Mouse (Mus musculus): ENCODE data around the gene Psmd11.

The Psmd11 gene

DNA sequence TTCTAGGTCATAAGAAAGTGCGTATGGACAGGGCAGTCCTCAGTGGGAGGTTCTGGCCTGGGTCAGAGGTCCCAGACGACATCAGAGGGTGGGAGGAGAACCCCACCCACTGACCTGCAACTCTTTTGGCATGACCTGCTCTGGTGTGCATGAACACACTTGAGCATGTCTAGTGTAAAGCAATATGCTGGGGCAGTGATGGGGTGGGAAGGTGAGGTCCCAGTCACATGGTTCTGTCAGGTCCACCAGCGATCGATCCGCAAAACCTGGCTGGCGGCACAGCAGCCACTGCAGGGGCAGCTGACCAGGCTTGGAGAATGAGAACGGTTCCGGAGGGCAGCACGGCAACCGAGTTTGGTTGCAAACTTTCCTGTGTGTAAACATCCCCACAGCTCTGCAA is 53.9 kb downstream of the Psmd11 start:
- no peak for DNase-seq (ENCODE audit: low spot score)

DNA sequence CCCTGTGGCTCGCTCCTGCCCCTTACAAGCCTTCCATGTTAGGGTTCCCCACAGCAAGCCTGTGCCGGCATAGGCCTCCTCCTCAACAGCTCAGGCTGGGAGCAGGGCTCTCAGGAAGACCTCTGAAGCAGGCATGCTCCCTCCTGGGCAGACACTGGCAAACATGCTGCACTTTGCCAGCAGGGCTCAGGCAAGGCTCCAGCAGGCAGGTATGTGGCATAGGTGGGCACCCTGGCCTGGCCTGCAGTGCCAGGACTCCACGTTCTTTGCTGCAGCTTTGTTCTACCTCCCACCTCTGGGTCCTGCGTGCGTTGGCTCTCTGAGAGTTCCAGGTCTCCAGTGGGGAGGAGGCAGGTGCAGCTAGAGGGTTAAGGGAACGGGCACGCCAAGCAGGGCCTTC is 54.5 kb downstream of the Psmd11 start:
- no peak for DNase-seq (ENCODE audit: low spot score)

DNA sequence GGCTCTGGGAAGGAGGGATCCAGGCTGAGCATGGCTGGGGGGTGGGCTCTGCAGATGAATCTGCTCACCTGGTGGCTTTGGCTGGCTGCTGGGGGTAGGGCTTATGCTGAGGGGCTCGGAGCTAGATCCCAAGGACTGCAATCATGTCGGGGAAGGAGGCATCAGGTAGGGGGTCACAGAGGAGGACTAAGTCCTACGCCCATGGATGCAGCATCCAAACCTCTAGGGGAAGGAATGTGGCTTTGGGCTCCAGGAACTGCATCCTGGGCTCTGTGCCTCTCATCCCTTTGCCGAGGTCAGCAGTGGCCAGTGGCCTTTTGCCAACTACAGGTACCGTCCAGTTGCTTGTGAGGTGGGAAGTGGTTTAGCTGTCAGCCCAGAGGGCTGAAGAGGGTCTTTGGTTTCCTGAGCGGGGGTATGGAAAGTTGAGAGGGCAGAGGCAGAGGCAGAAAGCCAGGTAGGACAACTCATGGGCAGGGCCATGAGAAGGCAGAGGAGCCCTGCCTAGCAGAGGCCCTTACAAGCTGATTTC is 55.2 kb downstream of the Psmd11 start:
- no peak for DNase-seq (ENCODE audit: low spot score)

DNA sequence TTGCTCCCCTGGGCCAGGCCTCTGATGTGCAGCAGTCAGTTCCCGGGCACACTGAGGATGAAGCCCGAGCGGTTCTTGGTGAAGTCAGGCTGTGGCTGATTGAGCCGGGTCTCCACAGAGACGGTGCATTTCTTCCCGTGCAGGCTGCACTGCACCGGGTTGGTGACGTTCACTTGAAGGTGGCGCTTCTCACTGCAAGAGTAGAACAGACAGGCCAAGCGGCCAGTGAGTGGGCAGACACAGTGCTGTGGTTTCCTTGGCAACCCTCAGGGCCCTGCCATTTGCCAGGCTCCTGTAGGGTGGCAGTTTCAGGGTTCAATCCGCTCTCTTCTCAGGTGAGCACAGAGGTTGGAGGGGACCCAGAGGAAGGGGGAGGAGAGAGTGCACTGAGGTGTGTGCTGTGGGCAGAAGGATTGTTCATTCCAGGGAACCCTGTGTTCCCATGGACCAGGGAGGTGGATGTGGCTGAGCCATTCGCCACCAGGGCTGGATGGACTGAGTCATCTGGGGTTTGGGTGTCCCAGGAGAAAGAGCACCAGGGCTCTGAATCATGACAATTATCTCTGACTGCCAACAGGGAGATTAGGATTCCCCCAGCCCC is 55.9 kb downstream of the Psmd11 start:
- peak; percentile 48 for DNase-seq (ENCODE audit: low spot score)

DNA sequence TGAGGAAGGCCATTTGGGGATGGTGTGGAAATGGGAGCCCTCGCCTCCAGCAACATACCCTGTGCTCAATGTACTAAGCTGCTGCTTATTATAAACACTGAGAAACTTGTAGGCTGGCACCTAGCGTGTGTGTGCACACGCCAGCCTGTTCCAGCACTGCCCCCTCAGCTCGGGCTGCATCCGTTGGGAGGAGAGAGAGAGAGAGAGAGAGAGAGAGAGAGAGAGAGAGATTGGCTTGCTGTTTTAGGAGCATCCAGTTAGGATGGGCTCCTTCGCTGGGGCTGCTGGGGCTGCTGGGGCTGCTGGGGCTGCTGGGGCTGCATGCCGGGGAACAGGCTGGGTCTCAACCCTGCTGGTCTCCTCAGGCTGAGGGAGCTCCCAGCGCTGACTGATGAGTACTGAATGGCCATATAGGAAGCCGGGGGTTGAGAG is 56.7 kb downstream of the Psmd11 start:
- DNase-seq (ENCODE audit: low spot score) = no peak

DNA sequence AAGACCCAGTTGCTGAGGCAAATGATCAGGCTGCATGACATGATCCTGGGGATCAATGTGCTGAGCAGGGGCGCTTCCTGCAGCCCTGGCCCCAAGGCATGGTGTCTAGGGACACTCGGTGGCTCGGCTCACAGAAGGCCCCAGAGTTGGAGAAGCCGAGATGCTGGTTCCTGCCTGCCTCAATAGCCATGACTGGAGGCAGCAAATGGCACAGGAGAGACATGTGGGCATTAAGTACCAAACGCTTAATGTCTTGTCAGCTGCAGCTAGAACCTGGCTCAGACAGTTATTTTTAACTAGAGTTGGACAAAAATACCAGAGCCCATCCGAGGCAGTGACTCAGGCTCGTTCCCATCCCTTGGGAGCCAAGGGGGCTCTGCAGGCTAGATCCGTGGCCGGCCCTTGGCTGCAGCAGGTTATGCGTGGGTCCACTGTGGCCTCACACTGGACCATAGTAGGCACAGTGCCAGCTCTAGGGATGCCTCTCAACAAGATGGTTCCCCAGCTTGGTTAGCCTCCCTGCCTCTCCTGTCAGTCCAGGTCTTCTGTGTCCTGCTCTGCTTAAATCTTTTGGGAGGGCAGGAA is 57.3 kb downstream of the Psmd11 start:
- DNase-seq (ENCODE audit: low spot score) = no peak

DNA sequence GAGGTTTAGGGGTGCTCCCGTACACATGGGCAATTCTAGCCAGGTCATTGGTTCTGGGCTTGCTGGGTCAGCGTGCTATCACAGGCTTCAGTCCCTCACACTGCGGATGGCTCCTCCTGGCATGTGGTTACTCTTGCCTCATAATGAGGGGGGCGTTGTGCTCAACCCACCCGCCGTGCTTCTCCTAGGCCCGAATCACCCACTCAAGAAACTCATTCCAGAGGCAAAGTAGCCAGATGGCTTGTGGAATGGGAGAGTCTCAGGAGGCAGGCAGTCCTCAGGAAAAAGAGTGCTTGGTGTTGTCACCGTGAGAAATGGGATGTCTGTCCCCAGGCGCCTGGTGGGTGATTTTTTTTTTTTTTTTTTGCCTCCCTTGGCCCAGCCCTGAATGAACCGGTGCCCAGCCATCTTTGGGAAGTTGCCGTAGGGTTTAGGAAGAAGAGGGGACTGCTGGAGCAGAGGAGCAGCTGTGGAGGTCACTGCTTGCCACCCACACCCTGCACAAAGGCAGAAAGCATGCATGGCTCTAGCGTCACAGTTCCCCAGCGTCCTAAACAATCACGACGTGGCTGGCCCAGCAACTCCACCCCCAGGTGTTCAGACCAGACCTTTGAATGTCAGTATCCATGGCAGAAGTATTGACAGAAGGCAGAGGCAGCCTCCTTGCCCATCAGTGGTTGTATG is 59.6 kb downstream of the Psmd11 start:
- no peak for DNase-seq (ENCODE audit: low spot score)

DNA sequence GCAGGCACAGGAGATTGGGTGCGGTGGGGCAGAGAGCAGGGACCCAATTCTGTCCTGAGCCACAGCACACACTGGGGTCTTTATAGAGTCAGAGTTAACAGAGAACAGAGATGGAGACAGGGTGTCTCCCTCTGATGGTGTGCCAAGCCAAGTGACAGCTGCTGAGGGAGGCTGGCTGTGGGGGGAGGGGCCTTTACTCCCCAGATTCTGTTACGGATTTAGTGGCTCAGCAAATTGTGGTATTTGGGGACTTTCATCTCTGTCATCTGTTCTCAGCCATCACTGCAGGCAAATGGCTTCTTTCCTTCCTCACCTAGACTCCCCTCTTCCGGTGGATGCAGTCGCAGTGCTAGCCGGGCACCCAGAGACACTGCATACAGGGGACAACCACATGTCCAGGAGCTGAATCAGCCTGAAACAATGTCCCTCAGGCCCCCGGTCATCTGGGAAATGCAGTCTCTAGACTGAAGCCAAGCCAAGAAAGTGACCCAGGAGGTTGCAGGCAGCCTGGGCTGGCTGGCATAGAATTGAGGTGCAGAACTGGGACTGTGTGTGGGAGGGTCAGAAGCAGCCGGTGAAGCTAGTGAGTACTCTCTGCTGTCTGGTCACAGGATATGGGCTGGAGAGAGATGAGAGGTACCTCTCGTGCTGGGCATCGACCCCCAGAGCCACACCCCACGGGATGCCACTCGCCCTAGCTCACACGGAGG is 60.9 kb downstream of the Psmd11 start:
- DNase-seq (ENCODE audit: low spot score) = no peak

DNA sequence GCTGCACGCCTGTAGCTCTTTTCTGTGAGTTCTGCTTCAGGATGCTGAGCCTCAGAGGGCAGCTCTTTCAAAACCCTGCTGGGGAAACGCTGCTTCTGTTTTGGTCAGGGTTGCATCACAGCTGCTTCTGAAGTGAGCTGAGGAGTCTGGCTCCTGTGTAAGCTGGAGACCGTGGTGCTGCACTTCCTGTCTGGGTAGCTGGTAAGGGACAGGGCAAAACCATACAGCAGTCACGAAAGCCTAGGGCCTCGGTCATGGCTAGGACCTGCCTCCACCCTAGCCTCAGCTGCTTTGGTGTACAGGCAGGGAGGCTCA is 61.4 kb downstream of the Psmd11 start:
- no peak for DNase-seq (ENCODE audit: low spot score)

DNA sequence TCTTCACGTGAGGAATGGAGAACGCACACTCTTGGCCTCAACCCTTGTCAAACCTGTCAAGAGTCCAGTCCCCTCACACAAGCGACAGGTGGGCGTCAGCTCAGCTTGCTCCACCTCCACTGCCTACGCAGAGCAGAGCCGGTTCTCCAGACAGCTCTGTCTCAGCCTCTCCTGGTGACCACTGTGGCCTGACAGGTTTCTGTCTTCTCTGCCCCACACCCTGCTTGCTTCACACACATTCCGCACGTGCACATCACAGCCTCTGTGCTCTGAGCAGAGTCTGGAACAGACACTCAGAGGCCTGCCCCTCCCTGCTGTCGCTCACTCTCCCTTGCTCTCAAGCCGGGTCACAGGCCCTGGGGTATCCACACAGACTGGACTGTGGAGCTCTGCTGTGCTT is 62.4 kb downstream of the Psmd11 start:
- DNase-seq (ENCODE audit: low spot score) = no peak

DNA sequence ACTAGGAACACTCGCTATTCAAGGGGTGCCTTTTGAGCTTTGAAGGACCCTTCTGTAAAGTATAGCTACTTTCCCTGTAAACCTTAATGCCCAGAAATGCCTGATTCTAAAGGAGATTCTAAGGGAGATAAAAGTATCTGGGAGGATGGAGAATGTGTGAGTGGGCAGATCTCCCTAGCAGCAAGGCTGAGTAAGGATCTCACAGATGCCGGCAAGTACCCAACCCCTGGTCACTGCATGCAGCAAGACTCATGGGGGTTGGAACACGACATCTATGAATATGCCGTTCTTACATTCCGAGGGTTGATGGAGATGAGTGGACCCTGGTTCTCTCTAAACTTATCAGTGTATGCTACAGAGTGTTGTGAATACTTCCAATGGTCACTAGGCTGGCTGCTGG is 64.8 kb downstream of the Psmd11 start:
- DNase-seq (ENCODE audit: low spot score) = no peak

DNA sequence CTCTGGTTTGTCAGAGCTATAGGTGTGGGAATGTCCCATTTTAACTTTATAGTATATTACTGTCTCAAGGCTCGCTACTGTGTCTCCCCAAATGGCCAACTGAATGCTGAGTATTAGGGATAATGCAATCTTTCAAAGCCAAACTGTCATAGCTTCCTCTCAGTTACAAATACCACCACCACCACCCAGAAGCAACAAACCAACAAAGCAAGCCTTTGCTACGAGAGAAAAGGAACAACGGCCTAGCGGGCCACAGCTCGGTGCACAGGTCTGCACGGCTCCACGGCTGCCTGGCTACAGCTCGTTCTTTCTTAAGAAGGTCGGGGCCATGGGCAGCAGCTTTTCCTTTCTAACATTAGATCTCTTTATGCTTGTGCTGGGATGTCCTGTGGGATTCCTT is 66.4 kb downstream of the Psmd11 start:
- DNase-seq (ENCODE audit: low spot score) = no peak

DNA sequence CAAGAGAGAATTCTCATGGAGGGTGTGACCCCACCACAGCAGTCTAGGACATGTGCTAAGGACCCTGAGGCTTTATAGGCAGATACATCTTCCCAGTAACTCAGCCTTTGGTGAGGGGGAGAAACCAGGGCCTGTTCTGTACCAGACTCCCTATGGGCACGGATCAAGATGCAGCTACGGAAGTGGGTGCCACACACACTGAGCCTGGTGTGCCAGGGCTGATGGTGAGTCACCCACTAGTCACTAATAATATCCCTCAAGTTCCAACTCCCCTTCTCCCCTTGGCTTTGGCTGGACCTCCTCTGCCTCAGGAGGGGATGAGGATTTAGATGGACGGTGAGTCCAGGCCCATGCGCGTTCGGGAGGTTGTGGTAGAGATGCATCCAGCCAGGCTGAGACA is 67.6 kb downstream of the Psmd11 start:
- DNase-seq (ENCODE audit: low spot score) = no peak

DNA sequence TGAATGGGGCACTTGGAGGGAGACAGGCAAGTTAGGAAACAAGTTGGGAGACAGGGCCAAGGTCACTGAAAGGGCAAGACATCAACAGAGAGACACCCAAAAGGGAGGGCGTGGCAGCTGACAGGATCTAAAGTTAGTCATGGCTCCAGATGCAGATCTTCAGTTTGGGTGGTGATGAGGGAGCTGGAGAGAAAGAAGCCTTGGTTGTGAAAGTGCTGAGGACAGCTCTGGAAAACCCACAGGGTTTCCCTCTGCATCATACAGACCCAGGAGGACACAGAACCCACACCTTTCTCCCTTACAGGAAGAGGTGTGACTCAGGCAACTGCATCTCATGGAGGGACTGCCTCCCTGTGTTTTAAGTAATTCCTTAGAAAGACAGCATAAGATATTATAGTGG is 68.2 kb downstream of the Psmd11 start:
- DNase-seq (ENCODE audit: low spot score) = no peak

DNA sequence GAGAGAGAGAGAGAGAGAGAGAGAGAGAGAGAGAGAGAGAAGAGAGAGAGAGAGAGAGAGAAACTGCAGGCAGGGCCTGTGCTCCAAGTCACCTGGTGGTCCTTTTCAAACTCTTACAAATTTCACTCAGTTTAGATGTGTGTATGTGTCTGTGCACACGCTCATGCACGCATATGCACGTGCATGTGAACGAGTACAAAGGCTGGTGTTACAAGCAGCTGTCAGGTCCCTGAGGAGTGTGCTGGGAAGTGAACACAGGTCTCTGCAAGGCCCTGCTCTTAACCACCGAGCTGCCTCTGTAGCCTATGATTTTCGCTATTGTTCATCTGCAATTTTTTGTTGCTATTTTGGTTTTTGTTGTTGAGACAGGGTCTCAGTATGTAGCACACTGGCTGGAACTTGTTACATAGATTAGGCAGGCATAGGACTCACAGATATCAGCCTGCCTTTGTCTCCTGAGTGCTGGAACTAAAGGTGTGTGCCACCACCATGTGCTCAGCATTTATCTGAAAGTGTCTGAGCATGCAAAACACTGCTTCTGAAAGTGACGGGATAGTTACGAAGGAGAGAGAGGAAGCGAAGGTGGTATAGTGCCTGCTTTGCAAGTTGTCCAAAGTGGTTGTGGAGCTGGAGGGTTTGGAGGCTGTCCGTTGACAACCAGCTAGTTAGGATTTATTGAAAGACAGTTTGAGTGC is 69.0 kb downstream of the Psmd11 start:
- no peak for DNase-seq (ENCODE audit: low spot score)

DNA sequence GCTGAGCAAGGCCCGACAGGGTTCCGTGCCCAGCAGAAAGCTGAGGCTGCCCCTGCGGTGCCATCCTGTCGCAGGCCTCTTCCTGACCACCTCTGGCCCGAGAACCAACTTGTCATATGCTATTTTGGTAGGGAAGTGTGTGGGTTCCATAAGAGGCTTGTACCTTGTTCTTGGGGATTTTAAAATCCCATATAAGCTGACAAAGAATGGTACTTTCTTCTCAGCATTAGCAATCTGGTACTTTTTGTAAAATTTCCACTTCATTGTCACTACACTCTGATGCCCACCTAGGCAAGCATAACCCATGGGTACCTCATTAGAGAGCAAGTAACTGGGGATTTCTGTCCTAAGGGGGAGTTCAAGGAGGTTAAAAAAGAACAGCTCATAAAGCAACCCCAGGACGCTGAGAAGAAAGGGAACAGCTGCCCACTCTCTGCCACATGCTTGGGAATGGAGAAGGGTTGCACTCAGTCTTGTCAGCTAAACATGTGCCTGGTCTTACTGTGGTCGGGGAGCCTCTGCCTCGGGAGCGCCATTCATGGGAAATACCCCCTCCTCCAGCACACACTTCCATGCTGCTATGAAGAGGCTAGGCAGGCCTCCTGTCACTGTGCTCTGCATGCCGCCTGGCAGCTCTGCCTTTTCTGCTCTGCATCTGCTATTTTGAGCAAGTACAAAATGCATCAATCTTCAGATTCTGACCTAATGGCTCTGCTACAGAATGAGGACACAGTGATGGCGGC is 70.1 kb downstream of the Psmd11 start:
- no peak for DNase-seq (ENCODE audit: low spot score)

DNA sequence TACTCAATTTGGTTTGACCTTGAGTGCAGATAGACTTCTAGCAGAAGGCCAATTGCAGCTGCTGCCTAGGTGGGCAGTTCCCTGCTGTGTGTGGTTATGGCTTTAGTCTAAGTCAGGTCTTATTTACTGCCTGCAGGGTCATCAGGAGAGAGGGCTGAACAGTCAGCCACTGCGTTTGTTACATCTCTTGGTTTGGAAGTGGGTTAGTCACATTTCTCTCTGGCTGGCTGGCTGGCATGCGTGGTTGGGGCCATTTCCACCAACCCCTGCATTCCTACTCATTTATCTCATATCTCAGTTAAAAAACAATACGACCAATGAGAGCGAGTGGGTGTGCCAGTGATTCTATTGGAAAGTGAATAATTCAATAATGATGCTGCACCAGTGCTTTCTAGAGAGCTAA is 71.1 kb downstream of the Psmd11 start:
- DNase-seq (ENCODE audit: low spot score) = no peak

DNA sequence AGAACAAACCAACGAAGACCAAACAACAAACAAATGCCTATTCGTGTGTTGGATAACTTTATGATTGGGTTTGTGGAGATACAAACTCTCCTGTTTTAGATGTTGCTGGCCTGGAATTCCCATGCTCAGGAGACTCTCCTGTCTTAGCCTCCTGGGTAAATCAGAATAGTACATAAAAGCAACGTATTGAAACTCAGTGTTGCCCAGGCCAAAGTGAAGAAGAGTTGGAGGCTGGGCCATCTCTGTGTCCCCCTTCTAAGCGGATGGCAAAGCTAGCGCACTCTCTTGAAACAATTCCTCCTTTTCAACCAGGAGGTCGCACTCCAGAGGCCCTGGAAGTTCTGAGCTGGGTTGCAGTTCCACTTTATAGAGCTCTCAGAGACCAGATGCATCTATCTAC is 74.9 kb downstream of the Psmd11 start:
- DNase-seq (ENCODE audit: low spot score) = no peak

DNA sequence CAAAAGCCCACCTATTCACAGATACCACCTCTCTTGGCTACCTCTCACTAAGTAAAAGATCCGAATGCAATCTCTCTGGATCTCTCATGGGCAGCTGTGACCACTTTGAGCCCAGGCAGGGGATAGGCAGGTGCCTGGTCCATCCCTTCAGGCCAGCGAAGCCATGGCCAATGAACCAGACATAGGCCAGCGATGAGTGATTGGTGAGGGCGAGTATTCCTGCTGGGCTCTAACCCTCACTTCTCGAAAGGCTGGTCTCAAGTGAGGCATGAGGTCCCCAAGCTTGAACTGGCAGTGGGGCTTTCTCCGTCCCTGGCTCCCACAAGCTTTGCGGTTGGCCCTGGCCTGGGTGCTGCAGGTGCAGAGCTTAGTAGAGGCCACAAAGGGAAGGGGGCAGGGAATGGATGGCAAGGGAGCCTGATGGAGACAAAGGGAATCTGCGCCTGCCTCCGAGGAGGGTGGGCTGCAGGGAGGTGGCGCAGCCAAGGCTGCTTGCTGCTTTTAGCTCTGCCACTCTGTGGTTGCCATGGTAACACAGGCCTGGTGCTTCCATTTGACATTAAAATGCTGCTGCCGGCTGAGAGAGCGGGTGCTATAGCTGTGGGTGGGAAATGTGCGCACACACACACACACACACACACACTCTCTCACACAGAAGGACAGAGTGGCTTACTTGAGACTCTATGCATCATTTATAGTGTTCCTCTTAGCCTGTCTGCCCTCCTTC is 75.5 kb downstream of the Psmd11 start:
- peak; percentile 90 for DNase-seq (ENCODE audit: low spot score)

DNA sequence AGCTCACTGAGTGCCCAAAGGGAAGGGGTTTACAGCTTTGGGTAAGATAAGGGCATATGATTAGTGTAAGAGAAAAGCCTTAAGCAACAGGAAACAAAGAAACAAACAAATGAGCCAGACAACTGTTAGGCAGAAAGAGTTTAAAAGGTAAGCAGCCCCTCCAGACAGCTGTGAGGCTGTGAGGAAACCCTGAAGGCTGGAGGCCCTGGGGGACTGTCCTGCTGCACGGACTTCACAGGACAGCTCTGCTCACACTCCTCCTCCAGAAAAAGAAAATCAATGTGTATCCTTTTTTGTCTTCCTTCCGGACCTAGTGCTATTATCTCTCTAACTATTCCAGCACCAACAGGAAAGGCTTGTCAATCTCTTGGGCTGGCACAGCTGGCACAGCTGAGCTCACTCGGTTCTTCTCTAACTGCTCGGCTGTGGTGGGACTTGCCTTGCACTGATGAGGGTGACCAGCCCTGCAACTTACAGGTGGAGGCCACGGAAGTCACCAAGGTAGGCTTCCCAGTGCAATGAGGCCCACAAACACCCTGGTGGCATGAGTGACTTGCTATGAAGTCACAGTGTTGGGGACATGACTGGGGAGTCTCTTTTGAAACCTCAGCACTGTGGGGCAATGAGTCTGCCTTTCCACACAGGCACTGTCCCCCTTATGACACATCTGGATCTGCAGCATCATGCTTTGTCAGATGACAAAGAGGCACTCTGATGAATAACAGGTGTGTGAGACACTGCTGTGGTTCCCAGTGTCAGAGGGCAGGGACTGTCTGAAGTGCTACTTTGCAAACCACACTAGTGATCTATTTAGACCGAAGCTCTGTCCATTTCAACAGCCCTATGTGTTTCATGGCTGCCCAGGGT is 76.3 kb downstream of the Psmd11 start:
- DNase-seq (ENCODE audit: low spot score) = no peak
